Mouse (Mus musculus) neural tube, embryonic 11.5 days (tissue): ENCODE results near the gene Gimd1. TPM values are rescaled to one million over a fixed set of nuclear protein-coding genes. Genes with fewer than 3 reads are reported as not detected.

Experiments
- ATAC-seq: fragments of 200-750 bp; cut with Nextera tagmentation; 2 replicates; pipeline ENCODE4 v1.8.0; 2017; ENCODE audit warnings: moderate number of reproducible peaks, mild to moderate bottlenecking, moderate TSS enrichment, moderate library complexity; ENCODE audit not compliant: insufficient read depth, low FRiP score, low TSS enrichment
- DNase-seq: peaks from one replicate; pipeline ENCODE4 v3.0.0-alpha.2; 2015; ENCODE audit warnings: low spot score
- H3K27ac ChIP-seq: fragments of 300-500 bp; sonication (generic); 2 replicates; pipeline ENCODE4 v1.5.1; 2014; ENCODE audit warnings: low read depth, mild to moderate bottlenecking, low read length
- H3K27me3 ChIP-seq: fragments of 300-500 bp; sonication (generic); 2 replicates; pipeline ENCODE4 v1.6.1; 2014; ENCODE audit warnings: mild to moderate bottlenecking, low read length, mixed read lengths; ENCODE audit not compliant: control insufficient read depth, insufficient read depth
- H3K36me3 ChIP-seq: fragments of 300-500 bp; sonication (generic); 2 replicates; pipeline ENCODE4 v1.6.1; 2014; ENCODE audit warnings: mild to moderate bottlenecking, low read length, moderate library complexity, mixed read lengths; ENCODE audit not compliant: control insufficient read depth, insufficient read depth
- H3K4me1 ChIP-seq: fragments of 300-500 bp; sonication (generic); 2 replicates; pipeline ENCODE4 v1.6.1; 2014; ENCODE audit warnings: low read length, mixed read lengths; ENCODE audit not compliant: control insufficient read depth, insufficient read depth
- H3K4me2 ChIP-seq: fragments of 300-500 bp; sonication (generic); 2 replicates; pipeline ENCODE4 v1.6.1; 2014; ENCODE audit warnings: low read depth, mild to moderate bottlenecking, moderate library complexity
- H3K4me3 ChIP-seq: fragments of 300-500 bp; sonication (generic); 2 replicates; pipeline ENCODE4 v1.5.1; 2014; ENCODE audit warnings: low read depth, low read length
- H3K9ac ChIP-seq: fragments of 300-500 bp; sonication (generic); 2 replicates; pipeline ENCODE4 v1.6.1; 2014; ENCODE audit warnings: mild to moderate bottlenecking, low read length
- H3K9me3 ChIP-seq: fragments of 300-500 bp; sonication (generic); 2 replicates; pipeline ENCODE4 v1.6.1; 2016; ENCODE audit warnings: low read length; ENCODE audit not compliant: control insufficient read depth
- WGBS: fragments of 180-500 bp; shearing (Covaris S2); extraction: QIAGEN DNeasy Blood & Tissue Kit; methylation state at CpG from one replicate; pipeline ENCODE4 v1.1.7; 2014; 5-methylcytosine and 5-hydroxymethylcytosine counted together
- polyA plus RNA-seq: library from polyadenylated mRNA; unstranded; fragments of >200 nt; fragmentation: Nextera tagmentation; extraction: Ambion mirVana; gene quantifications from 2 replicates; pipeline ENCODE4 v1.2.1, GENCODE M21; 2014

Gimd1 gene
- not detected in 2 replicates for polyA plus RNA-seq

- DNase-seq = no peak
- Histone ChIP-seq H3K4me2 (no peak within 1 kb of the TSS), H3K4me1 (no peaks in the 10 kb centered on the region), H3K27ac (no peak within 1 kb of the TSS), H3K4me3 (no peak within 1 kb of the TSS), H3K36me3 (no peaks in the 10 kb centered on the region), H3K27me3 (no peaks in the 10 kb centered on the region), H3K9ac (no peak within 1 kb of the TSS), H3K9me3 (no peaks in the 10 kb centered on the region)
- WGBS = 90% methylated on average over 11 of the region's 11 CpGs
- no peak for ATAC-seq
These were observed at the start of gene Gimd1 for GRCm38 (mm10) chr3:132629601-132630239. Gimd1 (plus strand) TSS chr3:132629820.

- ATAC-seq (no peak), DNase-seq (no peak)
- Histone ChIP-seq H3K4me3 (no peak overlapping the region), H3K9me3 (no peaks in the 10 kb centered on the region), H3K27me3 (no peaks in the 10 kb centered on the region), H3K4me1 (no peaks in the 10 kb centered on the region), H3K9ac (no peak overlapping the region), H3K27ac (no peak overlapping the region), H3K4me2 (no peak overlapping the region), H3K36me3 (no peaks in the 10 kb centered on the region)
- WGBS = 89% methylated on average over 3 of the region's 3 CpGs
These were observed 48.4 kb upstream of the Gimd1 start for GRCm38 (mm10) chr3:132581198-132581597.

- Histone ChIP-seq H3K4me1 (no peaks in the 10 kb centered on the region), H3K36me3 (no peaks in the 10 kb centered on the region), H3K27ac (no peak overlapping the region), H3K9ac (no peak overlapping the region), H3K9me3 (no peaks in the 10 kb centered on the region), H3K27me3 (no peaks in the 10 kb centered on the region), H3K4me2 (no peak overlapping the region), H3K4me3 (no peak overlapping the region)
- no peak for DNase-seq
- 54% methylated on average over 4 of the region's 4 CpGs for WGBS
- no peak for ATAC-seq
These were observed 47.3 kb upstream of the Gimd1 start for GRCm38 (mm10) chr3:132582339-132582738.

GRCm38 (mm10) chr3:132585122-132585972, 44.3 kb upstream of the Gimd1 start:
- no peak overlapping the region for H3K4me2 ChIP-seq
- no peaks in the 10 kb centered on the region for H3K27me3 ChIP-seq
- WGBS = 80% methylated on average over 8 of the region's 8 CpGs
- no peak overlapping the region for H3K9ac ChIP-seq
- no peak overlapping the region for H3K27ac ChIP-seq
- no peaks in the 10 kb centered on the region for H3K4me1 ChIP-seq
- no peaks in the 10 kb centered on the region for H3K9me3 ChIP-seq
- no peaks in the 10 kb centered on the region for H3K36me3 ChIP-seq
- H3K4me3 ChIP-seq = no peak overlapping the region
- DNase-seq (no peak), ATAC-seq (no peak)

- Histone ChIP-seq H3K27ac (no peak overlapping the region), H3K4me2 (no peak overlapping the region), H3K36me3 (no peaks in the 10 kb centered on the region), H3K9me3 (no peaks in the 10 kb centered on the region), H3K9ac (no peak overlapping the region), H3K4me3 (no peak overlapping the region), H3K4me1 (no peaks in the 10 kb centered on the region), H3K27me3 (no peaks in the 10 kb centered on the region)
- DNase-seq (no peak), ATAC-seq (no peak)
- 86% methylated on average over 1 of the region's 1 CpGs for WGBS
These were observed 41.5 kb upstream of the Gimd1 start for GRCm38 (mm10) chr3:132588146-132588545.

- ATAC-seq (no peak), DNase-seq (no peak)
- H3K27me3 ChIP-seq = no peaks in the 10 kb centered on the region
- no peaks in the 10 kb centered on the region for H3K36me3 ChIP-seq
- WGBS = 74% methylated on average over 3 of the region's 3 CpGs
- no peak overlapping the region for H3K4me3 ChIP-seq
- no peak overlapping the region for H3K4me2 ChIP-seq
- no peaks in the 10 kb centered on the region for H3K9me3 ChIP-seq
- no peaks in the 10 kb centered on the region for H3K4me1 ChIP-seq
- H3K27ac ChIP-seq = no peak overlapping the region
- H3K9ac ChIP-seq = no peak overlapping the region
These were observed 39.6 kb upstream of the Gimd1 start for GRCm38 (mm10) chr3:132590010-132590409.

- H3K4me1 ChIP-seq = no peaks in the 10 kb centered on the region
- no peaks in the 10 kb centered on the region for H3K27me3 ChIP-seq
- H3K9ac ChIP-seq = no peak overlapping the region
- WGBS = 82% methylated on average over 1 of the region's 1 CpGs
- H3K4me3 ChIP-seq = no peak overlapping the region
- H3K9me3 ChIP-seq = no peaks in the 10 kb centered on the region
- ATAC-seq (no peak), DNase-seq (no peak)
- H3K36me3 ChIP-seq = no peaks in the 10 kb centered on the region
- no peak overlapping the region for H3K27ac ChIP-seq
- no peak overlapping the region for H3K4me2 ChIP-seq
These were observed 39.0 kb upstream of the Gimd1 start for GRCm38 (mm10) chr3:132590604-132591003.

GRCm38 (mm10) chr3:132628741-132629140, 879 bp upstream of the Gimd1 start:
- Histone ChIP-seq H3K9me3 (no peaks in the 10 kb centered on the region), H3K4me2 (no peak overlapping the region), H3K27ac (no peak overlapping the region), H3K4me3 (no peak overlapping the region), H3K9ac (no peak overlapping the region), H3K36me3 (no peaks in the 10 kb centered on the region), H3K4me1 (no peaks in the 10 kb centered on the region), H3K27me3 (no peaks in the 10 kb centered on the region)
- DNase-seq = no peak
- 59% methylated on average over 8 of the region's 8 CpGs for WGBS
- no peak for ATAC-seq

GRCm38 (mm10) chr3:132633261-132633660, 3.6 kb downstream of the Gimd1 start:
- no peaks in the 10 kb centered on the region for H3K9me3 ChIP-seq
- WGBS = 84% methylated on average over 2 of the region's 2 CpGs
- H3K9ac ChIP-seq = no peak overlapping the region
- no peak overlapping the region for H3K27ac ChIP-seq
- no peak overlapping the region for H3K4me2 ChIP-seq
- DNase-seq (no peak), ATAC-seq (no peak)
- no peaks in the 10 kb centered on the region for H3K4me1 ChIP-seq
- H3K36me3 ChIP-seq = no peaks in the 10 kb centered on the region
- no peak overlapping the region for H3K4me3 ChIP-seq
- no peaks in the 10 kb centered on the region for H3K27me3 ChIP-seq
